ENCODE assay signal across 14 mouse cellular contexts in genomic region chr2:79131743-79132517, GRCm38 (mm10).
DNase-seq lines count a peak whose midpoint lies in the region; ATAC-seq and TF ChIP-seq lines count a peak whose summit lies in the region.
"Had no signal": no experiment of that assay in that cellular context is flagged by ENCODE, and none has a peak within 500 bp of the region (broad histone marks: within the 10 kb centered on the region; RNA-seq: fewer than 3 reads in every experiment).

No protein-coding gene starts in this region.

- H3K9me3 ChIP-seq in liver, embryonic 14.5 days (ENCODE audit: control insufficient read depth, low read length): no peaks in the 10 kb centered on the region
- H3K9me3 ChIP-seq: hindbrain, embryonic 12.5 days; limb, embryonic 13.5 days had no signal

- H3K9ac ChIP-seq in liver, embryonic 14.5 days (replicated peaks): peak overlapping the region; percentile 12; the same call in 1 of the 2 replicates
- H3K9ac ChIP-seq: hindbrain, embryonic 12.5 days; limb, embryonic 13.5 days had no signal

- TF ChIP-seq CTCF in liver, embryonic 14.5 days (IDR thresholded peaks at IDR 0.05; ENCODE audit: low read depth): no peak
- no peak for TF ChIP-seq CTCF in small intestine, adult 2 months (IDR thresholded peaks at IDR 0.05; ENCODE audit: extremely low read depth, insufficient read length, insufficient replicate concordance, low read depth, low read length)

- H3K27ac ChIP-seq in brown adipose tissue, adult 24 weeks (replicated peaks; ENCODE audit: low read depth, low read length): peak overlapping the region; percentile 7; the same call in 1 of the 2 replicates
- peak overlapping the region; percentile 69 for H3K27ac ChIP-seq in liver, embryonic 14.5 days
- H3K27ac ChIP-seq in small intestine, adult 2 months (ENCODE audit: insufficient read depth, low read depth, low read length): peak overlapping the region; percentile 44
- H3K27ac ChIP-seq: hindbrain, embryonic 12.5 days; limb, embryonic 13.5 days had no signal

- peak; percentile 28 for DNase-seq in lung, postnatal 36 days
- DNase-seq in lung, adult 18-20 months: no peak
- DNase-seq in liver, embryonic 14.5 days (ENCODE audit: low read depth in 3 of 3, low spot score in 3 of 3): peak in 2 of 3 experiments; percentile 34 to 44
- DNase-seq in thymus, postnatal 4 days: no peak
- DNase-seq in T-cell, adult 2 months (ENCODE audit: low spot score): no peak
- DNase-seq: cerebellum, postnatal 25 days; gastrocnemius, postnatal 25 days had no signal

- TF ChIP-seq EP300 in liver, embryonic 14.5 days (IDR thresholded peaks at IDR 0.05; ENCODE audit: low read depth): peak; percentile 77

- WGBS in liver, embryonic 14.5 days (ENCODE audit: insufficient replicate concordance): 27% methylated on average over 5 of the region's 5 CpGs
- WGBS in small intestine, adult 2 months: 60% methylated on average over 5 of the region's 5 CpGs

- no peak for TF ChIP-seq POLR2A in small intestine, adult 2 months (IDR thresholded peaks at IDR 0.05; ENCODE audit: low read depth, low read length)

- no peaks in the 10 kb centered on the region for H3K36me3 ChIP-seq in liver, embryonic 14.5 days (replicated peaks; ENCODE audit: control insufficient read depth, insufficient read depth, low read depth)
- no peaks in the 10 kb centered on the region for H3K36me3 ChIP-seq in small intestine, adult 2 months (ENCODE audit: control insufficient read depth, insufficient read depth, low read length)
- H3K36me3 ChIP-seq: hindbrain, embryonic 12.5 days; limb, embryonic 13.5 days had no signal

- ATAC-seq in liver, embryonic 14.5 days (ENCODE audit: insufficient read depth): peak; percentile 78
- ATAC-seq: forebrain, embryonic 16.5 days; intestine, postnatal 0 days had no signal

- no peaks in the 10 kb centered on the region for H3K27me3 ChIP-seq in liver, embryonic 14.5 days (ENCODE audit: control insufficient read depth, insufficient read depth, low read length)
- no peaks in the 10 kb centered on the region for H3K27me3 ChIP-seq in small intestine, adult 2 months (ENCODE audit: control insufficient read depth, insufficient read depth, low read length)
- H3K27me3 ChIP-seq: hindbrain, embryonic 12.5 days; limb, embryonic 13.5 days had no signal

- peak overlapping the region; percentile 31 for H3K4me2 ChIP-seq in liver, embryonic 14.5 days (ENCODE audit: low read depth)
- H3K4me2 ChIP-seq: hindbrain, embryonic 12.5 days; limb, embryonic 13.5 days; midbrain, embryonic 11.5 days had no signal

- H3K4me3 ChIP-seq in brown adipose tissue, adult 24 weeks (ENCODE audit: insufficient read depth, low read depth, low read length): no peak overlapping the region
- no peak overlapping the region for H3K4me3 ChIP-seq in liver, embryonic 14.5 days (ENCODE audit: insufficient read depth in 1 of 2, low read depth in 2 of 2, low read length in 2 of 2)
- H3K4me3 ChIP-seq in small intestine, adult 2 months (ENCODE audit: low read depth, low read length): no peak overlapping the region
- H3K4me3 ChIP-seq: hindbrain, embryonic 12.5 days; limb, embryonic 13.5 days had no signal

- no peaks in the 10 kb centered on the region for H3K4me1 ChIP-seq in brown adipose tissue, adult 24 weeks (ENCODE audit: control insufficient read depth, insufficient read depth, insufficient read length, low read length)
- peaks cover 38 to 48% of the 10 kb centered on the region in 2 experiments for H3K4me1 ChIP-seq in liver, embryonic 14.5 days (replicated peaks; ENCODE audit: control insufficient read depth in 2 of 2, insufficient read depth in 2 of 2, low read length in 1 of 2)
- no peaks in the 10 kb centered on the region for H3K4me1 ChIP-seq in small intestine, adult 2 months (ENCODE audit: control insufficient read depth, insufficient read depth, insufficient read length, low read length)
- H3K4me1 ChIP-seq: hindbrain, embryonic 12.5 days; limb, embryonic 13.5 days had no signal

Comparison
In these comparisons a context has a peak if more than half of its experiments do, and no peak if none do; other contexts are left out.
1. DNase-seq: peak in lung, postnatal 36 days (single experiment) and liver, embryonic 14.5 days (2 of 3); none in lung, adult 18-20 months (0 of 2), thymus, postnatal 4 days (single experiment) and T-cell, adult 2 months (single experiment).
2. H3K27ac ChIP-seq: peak in every context shown above with its lines; median percentile 69 in liver, embryonic 14.5 days; 44 in small intestine, adult 2 months; 7 in brown adipose tissue, adult 24 weeks.